Mouse (Mus musculus): ENCODE results near the gene Ttc39d.

DNA sequence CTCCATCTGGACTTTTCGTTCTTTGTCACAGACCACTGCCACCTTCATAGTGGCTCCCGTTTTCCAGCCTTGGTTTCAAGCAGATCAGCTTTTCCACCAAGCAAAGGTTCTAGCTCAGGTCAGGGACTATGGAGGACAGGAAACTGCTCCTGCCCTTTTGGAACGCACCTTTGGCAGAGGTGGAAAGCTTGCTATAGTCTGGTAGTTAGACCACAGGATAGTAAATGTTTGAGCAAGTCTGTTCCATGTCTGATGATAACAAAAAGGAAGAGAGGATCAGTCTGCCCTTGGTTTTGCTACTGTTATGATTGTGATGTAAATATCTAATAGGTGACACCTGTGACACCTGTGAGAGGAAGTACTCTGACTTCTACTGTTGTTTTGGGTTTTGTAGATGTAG is 31.3 kb upstream of the Ttc39d start:
- no peak for TF ChIP-seq CTCF (IDR thresholded peaks at IDR 0.05; ENCODE audit: control insufficient read depth, insufficient read depth, low read length)
- no peak for TF ChIP-seq POLR2A (IDR thresholded peaks at IDR 0.05; ENCODE audit: borderline replicate concordance, control insufficient read depth, low read depth, low read length)

All from bone marrow, adult 2 months (tissue).